Mouse (Mus musculus): ENCODE results near the gene Impg1.

DNA sequence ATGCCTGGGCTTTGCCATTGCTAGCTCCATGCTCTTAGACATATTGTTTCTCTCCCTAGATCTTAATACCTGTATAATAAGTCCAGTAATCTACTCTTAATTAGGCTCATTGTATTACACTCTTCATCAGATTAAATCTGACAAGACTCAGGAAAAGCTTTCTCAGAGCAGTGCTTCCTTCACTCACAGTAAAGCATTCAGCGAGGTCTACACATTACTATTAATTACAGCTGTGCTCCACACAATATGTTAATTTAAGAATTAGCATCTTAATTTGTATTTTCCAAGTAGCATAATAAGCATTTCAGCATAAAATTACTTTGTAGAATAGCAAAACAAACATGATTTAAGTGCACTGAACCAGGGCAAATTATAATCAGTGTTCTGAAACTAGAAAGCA is 192.3 kb downstream of the Impg1 start:
- TF ChIP-seq ELF1 (IDR thresholded peaks at IDR 0.05; ENCODE audit: low read depth, low read length): no peak
- no peak for TF ChIP-seq MYC (IDR thresholded peaks at IDR 0.05; ENCODE audit: low read depth, low read length)
- TF ChIP-seq EP300 (IDR thresholded peaks at IDR 0.05; ENCODE audit: low read depth in 1 of 2, low read length in 2 of 2): no peak
- TF ChIP-seq HCFC1 (IDR thresholded peaks at IDR 0.05; ENCODE audit: low read depth, low read length): no peak
- TF ChIP-seq ZMIZ1 (IDR thresholded peaks at IDR 0.05; ENCODE audit: low read depth, low read length): no peak
- no peak for TF ChIP-seq ZNF384 (IDR thresholded peaks at IDR 0.05; ENCODE audit: low read depth, low read length)
- TF ChIP-seq POLR2A (IDR thresholded peaks at IDR 0.05; ENCODE audit: control insufficient read depth in 1 of 2, insufficient read depth in 1 of 2, low read depth in 1 of 2, low read length in 2 of 2, poor library complexity in 1 of 2): no peak
- no peak for TF ChIP-seq CTCF (IDR thresholded peaks at IDR 0.05 in 2 of 3, conservative IDR thresholded peaks at IDR 0.05 in 1 of 3; ENCODE audit: control insufficient read depth in 1 of 3, insufficient read depth in 1 of 3, low read depth in 2 of 3, low read length in 3 of 3, poor library complexity in 1 of 3, severe bottlenecking in 1 of 3)
